Mouse (Mus musculus) MEL (cell line): ENCODE measurements around the gene Ptpdc1. TPM values are rescaled to one million over a fixed set of nuclear protein-coding genes. Genes with fewer than 3 reads are reported as not detected.

Experiments used
- DNase-seq: peaks from one replicate; pipeline ENCODE4 v3.0.0; 2011; ENCODE audit warnings: low read depth, low spot score
- H3K27ac ChIP-seq: 2 replicates; pipeline ENCODE4 v1.5.1; 2012; ENCODE audit warnings: low read depth, mild to moderate bottlenecking, control low read depth, low read length, moderate library complexity; ENCODE audit not compliant: control insufficient read depth
- H3K27me3 ChIP-seq, 2 experiments: fragments of 150-350 bp in 1 of 2; sonication (generic) in 1 of 2; 2 replicates each; pipeline ENCODE4 v1.6.1; 2012; ENCODE audit warnings: low read length in 2 of 2, mild to moderate bottlenecking in 2 of 2, improper control_type of control experiment in 1 of 2, moderate library complexity in 1 of 2; ENCODE audit not compliant: insufficient read depth in 2 of 2, control insufficient read depth in 1 of 2
- H3K36me3 ChIP-seq, 2 experiments: 2 replicates each; pipeline ENCODE4 v1.6.1; 2012 to 2014; ENCODE audit warnings: low read length in 2 of 2, improper control_type of control experiment in 1 of 2, inconsistent platforms in 1 of 2, mild to moderate bottlenecking in 1 of 2; ENCODE audit not compliant: insufficient read depth in 2 of 2, control insufficient read depth in 1 of 2
- H3K4me1 ChIP-seq, 2 experiments: fragments of 150-350 bp in 1 of 2; sonication (generic) in 1 of 2; 2 replicates each; pipeline ENCODE4 v1.6.1; 2012; ENCODE audit warnings: low read length in 2 of 2, improper control_type of control experiment in 1 of 2, mild to moderate bottlenecking in 1 of 2; ENCODE audit not compliant: insufficient read depth in 2 of 2, control insufficient read depth in 1 of 2
- H3K4me3 ChIP-seq, 2 experiments: fragments of 150-350 bp in 1 of 2; sonication (generic) in 1 of 2; 2 replicates each; pipeline ENCODE4 v1.5.1; 2012; ENCODE audit warnings: low read depth in 2 of 2, low read length in 2 of 2, mild to moderate bottlenecking in 2 of 2, moderate library complexity in 2 of 2, control low read depth in 1 of 2, improper control_type of control experiment in 1 of 2; ENCODE audit not compliant: control insufficient read depth in 1 of 2, insufficient read depth in 1 of 2
- H3K79me2 ChIP-seq: 2 replicates; pipeline ENCODE4 v1.6.1; 2012; ENCODE audit warnings: mild to moderate bottlenecking, low read length, moderate library complexity; ENCODE audit not compliant: control insufficient read depth, poor library complexity, insufficient read depth
- H3K9ac ChIP-seq: 2 replicates; pipeline ENCODE4 v1.6.1; 2012; ENCODE audit warnings: low read depth, mild to moderate bottlenecking, control low read depth, low read length, moderate library complexity; ENCODE audit not compliant: control insufficient read depth, poor library complexity, severe bottlenecking
- H3K9me3 ChIP-seq: fragments of 150-350 bp; sonication (generic); replicated peaks from 2 replicates; pipeline ENCODE4 v1.6.1; 2012; ENCODE audit warnings: mild to moderate bottlenecking, low read length, improper control_type of control experiment, moderate library complexity; ENCODE audit not compliant: insufficient read depth
- BHLHE40 ChIP-seq: IDR thresholded peaks from 2 replicates; pipeline ENCODE4 v1.6.1; 2012; ENCODE audit warnings: low read depth, mild to moderate bottlenecking, inconsistent platforms, low read length, improper control_type of control experiment, borderline replicate concordance
- E2F4 ChIP-seq: IDR thresholded peaks from 2 replicates; pipeline ENCODE4 v1.6.1; 2011; ENCODE audit warnings: low read depth, low read length, improper control_type of control experiment, borderline replicate concordance
- GABPA ChIP-seq: IDR thresholded peaks from 2 replicates; pipeline ENCODE4 v1.6.1; 2012; ENCODE audit warnings: low read depth, mild to moderate bottlenecking, inconsistent platforms, low read length, improper control_type of control experiment, moderate library complexity
- GATA1 ChIP-seq: IDR thresholded peaks from 2 replicates; pipeline ENCODE4 v1.6.1; 2011; ENCODE audit warnings: low read depth, low read length, improper control_type of control experiment
- HCFC1 ChIP-seq: IDR thresholded peaks from 2 replicates; pipeline ENCODE4 v1.6.1; 2012; ENCODE audit warnings: low read depth, mild to moderate bottlenecking, inconsistent platforms, low read length, improper control_type of control experiment, moderate library complexity
- JUND ChIP-seq: IDR thresholded peaks from 2 replicates; pipeline ENCODE4 v1.6.1; 2011; ENCODE audit warnings: low read depth, mild to moderate bottlenecking, improper control_type of control experiment, low read length
- MAX ChIP-seq: IDR thresholded peaks from 2 replicates; pipeline ENCODE4 v1.6.1; 2011; ENCODE audit warnings: low read length, improper control_type of control experiment
- MYB ChIP-seq: IDR thresholded peaks from 2 replicates; pipeline ENCODE4 v1.6.1; 2011; ENCODE audit warnings: mild to moderate bottlenecking, low read depth, low read length, improper control_type of control experiment
- MYC ChIP-seq: IDR thresholded peaks from 2 replicates; pipeline ENCODE4 v1.6.1; 2011; ENCODE audit warnings: low read depth, mild to moderate bottlenecking, low read length, improper control_type of control experiment, moderate library complexity
- POLR2A ChIP-seq, 2 experiments: IDR thresholded peaks; 2 replicates each; pipeline ENCODE4 v1.6.1; 2011 to 2012; ENCODE audit warnings: low read length in 2 of 2, mild to moderate bottlenecking in 2 of 2, control low read depth in 1 of 2, improper control_type of control experiment in 1 of 2, low read depth in 1 of 2, moderate library complexity in 1 of 2; ENCODE audit not compliant: control insufficient read depth in 1 of 2, insufficient read depth in 1 of 2, poor library complexity in 1 of 2
- POLR2AphosphoS2 ChIP-seq: IDR thresholded peaks from 2 replicates; pipeline ENCODE4 v1.6.1; 2011; ENCODE audit warnings: low read length, improper control_type of control experiment
- RAD21 ChIP-seq: IDR thresholded peaks from 2 replicates; pipeline ENCODE4 v1.6.1; 2011; ENCODE audit warnings: mild to moderate bottlenecking, low read depth, low read length, improper control_type of control experiment
- SIN3A ChIP-seq: IDR thresholded peaks from 2 replicates; pipeline ENCODE4 v1.6.1; 2012; ENCODE audit warnings: low read length, improper control_type of control experiment, inconsistent platforms
- SMC3 ChIP-seq: IDR thresholded peaks from 2 replicates; pipeline ENCODE4 v1.6.1; 2011; ENCODE audit warnings: low read depth, low read length, improper control_type of control experiment
- TBP ChIP-seq: IDR thresholded peaks from 2 replicates; pipeline ENCODE4 v1.8.0; 2011; ENCODE audit warnings: low read depth, low read length, improper control_type of control experiment
- TCF12 ChIP-seq: IDR thresholded peaks from 2 replicates; pipeline ENCODE4 v1.6.1; 2014; ENCODE audit warnings: low read depth, mild to moderate bottlenecking, inconsistent platforms, low read length, improper control_type of control experiment, moderate library complexity
- UBTF ChIP-seq: IDR thresholded peaks from 2 replicates; pipeline ENCODE4 v1.6.1; 2012; ENCODE audit warnings: low read depth, mild to moderate bottlenecking, inconsistent platforms, low read length, improper control_type of control experiment, moderate library complexity, borderline replicate concordance; ENCODE audit not compliant: insufficient read depth
- USF1 ChIP-seq: IDR thresholded peaks from 2 replicates; pipeline ENCODE4 v1.6.1; 2014; ENCODE audit warnings: low read depth, mild to moderate bottlenecking, inconsistent platforms, low read length, improper control_type of control experiment, moderate library complexity
- ZC3H11A ChIP-seq: IDR thresholded peaks from 2 replicates; pipeline ENCODE4 v1.6.1; 2012; ENCODE audit warnings: low read depth, mild to moderate bottlenecking, inconsistent platforms, low read length, improper control_type of control experiment
- ZKSCAN1 ChIP-seq: IDR thresholded peaks from 2 replicates; pipeline ENCODE4 v1.6.1; 2012; ENCODE audit warnings: low read depth, mild to moderate bottlenecking, inconsistent platforms, low read length, improper control_type of control experiment, moderate library complexity
- ZMIZ1 ChIP-seq: IDR thresholded peaks from 2 replicates; pipeline ENCODE4 v1.6.1; 2012; ENCODE audit warnings: low read depth, mild to moderate bottlenecking, inconsistent platforms, low read length, improper control_type of control experiment, moderate library complexity
- ZNF384 ChIP-seq: IDR thresholded peaks from 2 replicates; pipeline ENCODE4 v1.6.1; 2012; ENCODE audit warnings: low read depth, mild to moderate bottlenecking, inconsistent platforms, low read length, improper control_type of control experiment
- polyA plus RNA-seq, 2 experiments: library from polyadenylated mRNA; stranded (reverse) in 1 of 2; unstranded in 1 of 2; fragments of >175 nt in 1 of 2; fragments of >200 nt in 1 of 2; gene quantifications; 2 replicates each; pipeline versions ENCODE4 v1.2.1 to v1.2.4; 2012; ENCODE audit warnings: low replicate concordance in 2 of 2, low read depth in 1 of 2; ENCODE audit not compliant: insufficient read length in 2 of 2, insufficient read depth in 1 of 2, missing spikeins in 1 of 2
- total RNA-seq: library from RNA; depleted of rRNA; stranded (reverse); fragments of 300-350 nt; gene quantifications from 2 replicates; pipeline ENCODE4 v1.2.3, GENCODE M21; 2012

Ptpdc1 gene
- total and polyA plus RNA-seq, 3 experiments, result 3.3 to 7.6 TPM; not detected in 1

- H3K79me2 ChIP-seq, result no peaks in the 10 kb centered on the region
- no peak overlapping the region for H3K9ac ChIP-seq
- no peak overlapping the region for H3K4me3 ChIP-seq
- no peaks in the 10 kb centered on the region for H3K9me3 ChIP-seq
- no peaks in the 10 kb centered on the region for H3K27me3 ChIP-seq
- H3K4me1 ChIP-seq, result no peaks in the 10 kb centered on the region
- no peak overlapping the region for H3K27ac ChIP-seq
- H3K36me3 ChIP-seq, result no peaks in the 10 kb centered on the region
- TF ChIP-seq TCF12 (no peak), E2F4 (no peak), BHLHE40 (no peak), JUND (no peak), SIN3A (no peak)
- DNase-seq, result no peak
These were observed 10.9 kb downstream of the Ptpdc1 start for GRCm38 (mm10) chr13:48614525-48614924.

GRCm38 (mm10) chr13:48609106-48609505 is 16.4 kb downstream of the Ptpdc1 start:
- Histone ChIP-seq H3K27me3 (no peaks in the 10 kb centered on the region), H3K36me3 (peaks cover 0 to 3% of the 10 kb centered on the region in 2 experiments; a peak in 2 of 4 replicates), H3K27ac (no peak overlapping the region), H3K4me3 (no peak overlapping the region), H3K9ac (no peak overlapping the region), H3K4me1 (peaks cover 0 to 2% of the 10 kb centered on the region in 2 experiments; a peak in 1 of 4 replicates), H3K79me2 (no peaks in the 10 kb centered on the region), H3K9me3 (no peaks in the 10 kb centered on the region)
- TF ChIP-seq RAD21 (no peak), USF1 (no peak), ZMIZ1 (no peak), UBTF (no peak), HCFC1 (no peak), TBP (no peak), POLR2AphosphoS2 (no peak), GABPA (no peak), ZNF384 (no peak), ZC3H11A (no peak), MYC (no peak), POLR2A (IDR thresholded peaks at IDR 0.05; ENCODE audit: control insufficient read depth in 1 of 2, insufficient read depth in 1 of 2, low read depth in 1 of 2, low read length in 2 of 2, poor library complexity in 1 of 2) (no peak), SMC3 (no peak), ZKSCAN1 (no peak), GATA1 (no peak), MAX (no peak), MYB (no peak), SIN3A (no peak)
- no peak for DNase-seq
